Mouse (Mus musculus) myocyte (in vitro differentiated cells): ENCODE results near the gene Myoz1.

Experiments used
- CEBPB ChIP-seq: IDR thresholded peaks from 2 replicates; pipeline ENCODE4 v1.6.1; 2011; ENCODE audit warnings: mild to moderate bottlenecking, moderate library complexity; ENCODE audit not compliant: poor library complexity, insufficient read depth, severe bottlenecking
- MYOD1 ChIP-seq, 3 experiments: IDR thresholded peaks; one replicate each; pipeline ENCODE4 v1.6.1; 2011; ENCODE audit warnings: control low read depth in 2 of 3, low read depth in 2 of 3, mild to moderate bottlenecking in 2 of 3, moderate library complexity in 1 of 3; ENCODE audit not compliant: insufficient read length in 2 of 3, control insufficient read depth in 1 of 3
- MYOG ChIP-seq, 3 experiments: IDR thresholded peaks; one replicate each; pipeline ENCODE4 v1.6.1; 2011; ENCODE audit warnings: control low read depth in 2 of 3, low read depth in 2 of 3, mild to moderate bottlenecking in 2 of 3; ENCODE audit not compliant: insufficient read length in 2 of 3, control insufficient read depth in 1 of 3, insufficient read depth in 1 of 3
- POLR2A ChIP-seq: IDR thresholded peaks from one replicate; pipeline ENCODE4 v1.6.1; 2011; ENCODE audit warnings: low read depth, mild to moderate bottlenecking, control low read depth, moderate library complexity; ENCODE audit not compliant: insufficient read length
- SRF ChIP-seq: IDR thresholded peaks from one replicate; pipeline ENCODE4 v1.6.1; 2011; ENCODE audit warnings: low read depth; ENCODE audit not compliant: control insufficient read depth, insufficient read length
- USF1 ChIP-seq: IDR thresholded peaks from one replicate; pipeline ENCODE4 v1.6.1; 2011; ENCODE audit warnings: low read depth, mild to moderate bottlenecking, control low read depth, moderate library complexity

DNA sequence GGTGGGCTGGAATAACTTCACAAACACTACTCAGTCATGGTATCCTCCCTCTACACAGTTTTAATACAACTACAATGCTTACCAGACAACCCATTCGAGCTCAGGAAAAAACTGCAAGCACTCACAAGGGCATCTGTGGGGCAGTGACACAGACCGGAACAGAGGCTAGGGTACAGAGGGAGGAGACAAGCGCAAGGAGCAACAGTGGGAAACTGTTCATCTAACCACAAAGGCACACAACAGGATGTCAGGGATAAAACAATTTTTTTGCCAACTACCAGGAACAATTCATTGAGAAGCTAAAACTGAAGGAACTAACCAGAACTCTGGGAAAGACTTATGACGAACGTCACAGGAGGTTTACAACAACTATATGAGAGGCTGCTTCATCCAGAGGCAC lies 38.1 kb downstream of the Myoz1 start:
- no peak for TF ChIP-seq POLR2A
- TF ChIP-seq SRF, result no peak
- TF ChIP-seq CEBPB, result no peak
- TF ChIP-seq MYOD1 (IDR thresholded peaks at IDR 0.05; ENCODE audit: control insufficient read depth in 1 of 3, insufficient read length in 2 of 3, low read depth in 2 of 3), result no peak
- no peak for TF ChIP-seq USF1
- no peak for TF ChIP-seq MYOG (IDR thresholded peaks at IDR 0.05; ENCODE audit: control insufficient read depth in 1 of 3, insufficient read depth in 1 of 3, insufficient read length in 2 of 3, low read depth in 2 of 3)
